Mouse (Mus musculus): ENCODE measurements around the gene Rai1.

DNA sequence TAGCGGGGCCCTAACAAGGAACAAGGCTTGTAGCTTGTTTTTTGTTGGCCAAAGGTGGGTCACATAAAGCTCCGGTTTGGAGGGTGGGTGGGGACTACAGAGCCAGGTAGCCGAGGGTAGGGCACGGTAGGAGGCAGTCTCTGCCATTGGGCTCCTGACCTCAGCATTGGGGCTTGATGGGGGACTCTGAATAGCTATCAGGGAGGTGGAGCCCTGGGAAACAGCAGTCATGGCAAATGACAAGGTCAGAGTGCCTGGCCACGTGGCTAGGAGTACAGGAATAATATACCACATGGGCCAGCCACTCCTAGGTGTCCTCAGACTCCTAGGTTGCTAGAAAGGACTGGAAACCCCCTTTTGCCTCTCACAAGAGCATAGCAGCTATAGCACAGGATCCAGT, 91.5 kb downstream of the Rai1 start:
- TF ChIP-seq POLR2A (IDR thresholded peaks at IDR 0.05; ENCODE audit: control insufficient read depth, low read depth, low read length) (no peak), CTCF (IDR thresholded peaks at IDR 0.05; ENCODE audit: control insufficient read depth, insufficient read depth, insufficient replicate concordance, low read depth, low read length) (no peak)
